In genomic region chr8:57741309-57741708, GRCm38 (mm10) we compare ENCODE assay signal across 12 mouse cellular contexts.
A peak's percentile ranks its signal among the peaks of the same experiment; 100 is the strongest.
DNase-seq lines count a peak whose midpoint lies in the region; ATAC-seq and TF ChIP-seq lines count a peak whose summit lies in the region.
"Had no signal": no experiment of that assay in that cellular context is flagged by ENCODE, and none has a peak within 500 bp of the region (broad histone marks: within the 10 kb centered on the region; RNA-seq: fewer than 3 reads in every experiment).

No protein-coding gene starts in this region.

- no peak for ATAC-seq in midbrain, embryonic 14.5 days (ENCODE audit: low FRiP score, low TSS enrichment)
- ATAC-seq in erythroid progenitor cell, adult 5-6 weeks (replicated peaks; ENCODE audit: low FRiP score, poor library complexity, severe bottlenecking), result no peak

- no peak overlapping the region for H3ac ChIP-seq in myocyte (ENCODE audit: control insufficient read depth, insufficient read length)

- 65% methylated on average over 8 of the region's 8 CpGs for WGBS in midbrain, embryonic 14.5 days

- H3K4me3 ChIP-seq in myocyte, result no peak overlapping the region
- no peak overlapping the region for H3K4me3 ChIP-seq in midbrain, embryonic 14.5 days (replicated peaks; ENCODE audit: low read depth, low read length)
- H3K4me3 ChIP-seq: forebrain, embryonic 12.5 days had no signal

- TF ChIP-seq POLR2A in myocyte (IDR thresholded peaks at IDR 0.05; ENCODE audit: insufficient read length, low read depth), result no peak

- no peaks in the 10 kb centered on the region for H3K79me2 ChIP-seq in myocyte (ENCODE audit: control insufficient read depth, insufficient read depth)

- peak overlapping the region; percentile 61 for H3K4me2 ChIP-seq in myocyte (ENCODE audit: low read depth)
- no peak overlapping the region for H3K4me2 ChIP-seq in midbrain, embryonic 14.5 days (ENCODE audit: low read length)
- H3K4me2 ChIP-seq: forebrain, embryonic 12.5 days had no signal

- H3K27me3 ChIP-seq in myocyte (ENCODE audit: control insufficient read depth, insufficient read depth, insufficient read length), result no peaks in the 10 kb centered on the region
- H3K27me3 ChIP-seq in midbrain, embryonic 14.5 days (ENCODE audit: control insufficient read depth, insufficient read depth, low read length), result no peaks in the 10 kb centered on the region
- H3K27me3 ChIP-seq: forebrain, embryonic 12.5 days had no signal

- no peak overlapping the region for H3K27ac ChIP-seq in midbrain, embryonic 14.5 days (replicated peaks; ENCODE audit: low read depth, low read length)
- H3K27ac ChIP-seq: forebrain, embryonic 12.5 days had no signal

- peak; percentile 7 for DNase-seq in kidney, adult 9 months
- DNase-seq in kidney, postnatal 25 days, result no peak
- peak; percentile 59 for DNase-seq in ES-CJ7 (ENCODE audit: low read depth, low spot score)
- peak; percentile 85 for DNase-seq in cerebellum, adult 9-10 months
- DNase-seq in midbrain, embryonic 14.5 days, result no peak
- no peak for DNase-seq in heart, adult 11 months
- DNase-seq: liver; lung, postnatal 14 days; right cerebral cortex, postnatal 4 days had no signal

- H3K36me3 ChIP-seq in myocyte (ENCODE audit: control insufficient read depth, insufficient read depth), result no peaks in the 10 kb centered on the region
- H3K36me3 ChIP-seq in midbrain, embryonic 14.5 days (ENCODE audit: control insufficient read depth, insufficient read depth, low read length), result no peaks in the 10 kb centered on the region
- H3K36me3 ChIP-seq: forebrain, embryonic 12.5 days had no signal

- no peaks in the 10 kb centered on the region for H3K4me1 ChIP-seq in midbrain, embryonic 14.5 days (ENCODE audit: control insufficient read depth, insufficient read depth, low read length)
- H3K4me1 ChIP-seq: forebrain, embryonic 12.5 days had no signal

- H3K9ac ChIP-seq in midbrain, embryonic 14.5 days (replicated peaks; ENCODE audit: low read length), result no peak overlapping the region
- H3K9ac ChIP-seq: forebrain, embryonic 12.5 days had no signal

- H3K9me3 ChIP-seq in midbrain, embryonic 14.5 days (ENCODE audit: control insufficient read depth, low read length), result no peaks in the 10 kb centered on the region
- H3K9me3 ChIP-seq: forebrain, embryonic 12.5 days had no signal

TF ChIP-seq in myocyte, 11 proteins besides CTCF, POLR2A, EP300 and RAD21:
- TF ChIP-seq REST (IDR thresholded peaks at IDR 0.05; ENCODE audit: insufficient read depth, insufficient read length) (no peak), CEBPB (IDR thresholded peaks at IDR 0.05; ENCODE audit: insufficient read depth, poor library complexity, severe bottlenecking) (no peak), MAX (IDR thresholded peaks at IDR 0.05; ENCODE audit: low read depth) (no peak), USF1 (IDR thresholded peaks at IDR 0.05; ENCODE audit: low read depth) (no peak), E2F4 (IDR thresholded peaks at IDR 0.05; ENCODE audit: insufficient read depth) (no peak)

Comparison
In these comparisons a context has a peak if more than half of its experiments do, and no peak if none do; other contexts are left out.
1. DNase-seq: peak in kidney, adult 9 months (single experiment), ES-CJ7 (single experiment) and cerebellum, adult 9-10 months (single experiment); none in kidney, postnatal 25 days (0 of 2), midbrain, embryonic 14.5 days (single experiment) and heart, adult 11 months (single experiment).